Mouse (Mus musculus) forebrain, embryonic 16.5 days (tissue): ENCODE measurements around the gene Prr18. TPM values are rescaled to one million over a fixed set of nuclear protein-coding genes. Genes with fewer than 3 reads are reported as not detected.

Experiments
- ATAC-seq: fragments of 200-750 bp; cut with Nextera tagmentation; 2 replicates; pipeline ENCODE4 v1.8.0; 2017; ENCODE audit warnings: mild to moderate bottlenecking, moderate library complexity
- H3K27ac ChIP-seq: fragments of 300-500 bp; sonication (generic); 2 replicates; pipeline ENCODE4 v1.5.1; 2014; ENCODE audit warnings: low read length, control low read depth
- H3K27me3 ChIP-seq: fragments of 300-500 bp; sonication (generic); replicated peaks from 2 replicates; pipeline ENCODE4 v1.6.1; 2014; ENCODE audit warnings: low read length; ENCODE audit not compliant: control insufficient read depth, insufficient read depth
- H3K36me3 ChIP-seq: fragments of 300-500 bp; sonication (generic); 2 replicates; pipeline ENCODE4 v1.6.1; 2014; ENCODE audit not compliant: control insufficient read depth, insufficient read depth
- H3K4me1 ChIP-seq: fragments of 300-500 bp; sonication (generic); replicated peaks from 2 replicates; pipeline ENCODE4 v1.6.1; 2014; ENCODE audit warnings: low read length; ENCODE audit not compliant: control insufficient read depth, insufficient read depth
- H3K4me2 ChIP-seq: fragments of 300-500 bp; sonication (generic); 2 replicates; pipeline ENCODE4 v1.6.1; 2014; ENCODE audit warnings: mild to moderate bottlenecking, low read length, control low read depth
- H3K4me3 ChIP-seq: fragments of 300-500 bp; sonication (generic); replicated peaks from 2 replicates; pipeline ENCODE4 v1.5.1; 2014; ENCODE audit warnings: mild to moderate bottlenecking, low read length, control low read depth
- H3K9ac ChIP-seq: fragments of 300-500 bp; sonication (generic); replicated peaks from 2 replicates; pipeline ENCODE4 v1.6.1; 2014; ENCODE audit warnings: low read depth, low read length, control low read depth
- H3K9me3 ChIP-seq: fragments of 300-500 bp; sonication (generic); 2 replicates; pipeline ENCODE4 v1.6.1; 2016; ENCODE audit warnings: low read length; ENCODE audit not compliant: control insufficient read depth
- WGBS: fragments of 180-500 bp; shearing (Covaris S2); extraction: QIAGEN DNeasy Blood & Tissue Kit; methylation state at CpG from one replicate; pipeline ENCODE4 v1.1.7; 2014; 5-methylcytosine and 5-hydroxymethylcytosine counted together
- polyA plus RNA-seq: library from polyadenylated mRNA; unstranded; fragments of >200 nt; fragmentation: Nextera tagmentation; extraction: Ambion mirVana; gene quantifications from 2 replicates; pipeline ENCODE4 v1.2.1, GENCODE M21; 2015

Prr18 gene
- polyA plus RNA-seq, 1 experiment from 2014 or later, result 12.2 TPM

DNA sequence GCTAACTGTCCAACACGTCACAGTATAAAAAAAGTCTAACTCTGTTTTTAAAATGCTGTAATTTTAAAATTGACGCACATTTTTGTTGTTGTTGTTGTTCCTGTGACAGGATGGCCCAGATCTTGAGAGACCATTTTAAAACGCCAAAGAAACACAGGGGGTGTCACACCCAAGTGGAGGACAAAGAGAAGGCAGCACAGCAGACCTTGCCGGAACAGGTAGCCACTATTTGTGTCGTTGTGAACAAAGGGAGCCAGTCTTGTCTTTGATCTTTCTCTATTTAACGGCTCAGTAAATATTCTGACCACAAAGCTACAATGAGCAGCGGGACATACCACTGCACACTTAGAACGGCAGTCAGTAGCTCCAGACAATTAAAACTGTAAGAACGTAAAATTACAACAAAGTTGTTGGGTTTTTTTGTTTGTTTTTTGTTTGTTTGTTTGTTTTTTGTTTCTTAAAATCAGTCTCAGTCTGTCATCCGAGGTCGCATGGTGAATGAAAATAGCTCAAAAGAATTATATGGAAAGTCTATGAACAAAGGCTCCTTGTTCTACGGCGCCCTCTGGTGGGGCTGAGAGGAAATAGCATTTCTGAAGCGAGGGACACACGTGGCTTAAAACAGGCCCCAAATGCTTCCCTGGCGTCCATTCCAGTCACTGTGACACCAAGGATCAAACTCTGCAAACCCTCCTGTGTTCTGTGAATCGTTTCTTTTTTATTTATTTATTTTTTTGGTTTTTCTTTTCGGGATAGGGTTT lies 35.2 kb downstream of the Prr18 start:
- peak overlapping the region; percentile 97 for H3K27ac ChIP-seq
- no peaks in the 10 kb centered on the region for H3K9me3 ChIP-seq
- H3K4me2 ChIP-seq, result peak overlapping the region; percentile 56
- WGBS, result under 1% methylated on average over 18 of the region's 18 CpGs
- no peaks in the 10 kb centered on the region for H3K36me3 ChIP-seq
- H3K4me3 ChIP-seq, result peak overlapping the region; percentile 41
- no peaks in the 10 kb centered on the region for H3K27me3 ChIP-seq
- peaks cover 51% of the 10 kb centered on the region for H3K4me1 ChIP-seq
- ATAC-seq, result peak; percentile 9
- H3K9ac ChIP-seq, result peak overlapping the region; percentile 62

DNA sequence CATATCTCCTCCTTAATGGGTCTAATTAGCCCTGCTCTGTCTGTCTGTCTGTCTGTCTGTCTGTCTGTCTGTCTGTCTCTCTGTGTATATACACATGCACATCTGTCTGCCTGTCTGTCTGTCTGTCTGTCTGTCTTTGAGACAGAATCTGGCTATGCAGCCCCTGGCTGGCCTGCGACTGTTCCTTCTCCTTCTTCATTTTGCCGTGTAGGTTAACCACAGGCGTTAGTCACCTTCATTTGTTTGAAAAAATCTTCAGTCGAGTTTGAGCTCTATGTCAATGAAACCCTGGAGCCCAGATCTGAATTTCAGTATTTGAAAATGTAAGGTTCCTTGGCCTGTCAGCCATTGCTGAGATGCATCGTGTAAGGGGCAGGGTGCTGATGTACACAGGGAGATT lies 40.0 kb downstream of the Prr18 start:
- Histone ChIP-seq H3K36me3 (no peaks in the 10 kb centered on the region), H3K27me3 (no peaks in the 10 kb centered on the region), H3K4me2 (no peak overlapping the region), H3K27ac (no peak overlapping the region), H3K4me1 (peaks cover 16% of the 10 kb centered on the region), H3K9ac (no peak overlapping the region), H3K4me3 (no peak overlapping the region), H3K9me3 (no peaks in the 10 kb centered on the region; the same call in 1 of the 2 replicates)
- WGBS, result 61% methylated on average over 5 of the region's 5 CpGs
- no peak for ATAC-seq

DNA sequence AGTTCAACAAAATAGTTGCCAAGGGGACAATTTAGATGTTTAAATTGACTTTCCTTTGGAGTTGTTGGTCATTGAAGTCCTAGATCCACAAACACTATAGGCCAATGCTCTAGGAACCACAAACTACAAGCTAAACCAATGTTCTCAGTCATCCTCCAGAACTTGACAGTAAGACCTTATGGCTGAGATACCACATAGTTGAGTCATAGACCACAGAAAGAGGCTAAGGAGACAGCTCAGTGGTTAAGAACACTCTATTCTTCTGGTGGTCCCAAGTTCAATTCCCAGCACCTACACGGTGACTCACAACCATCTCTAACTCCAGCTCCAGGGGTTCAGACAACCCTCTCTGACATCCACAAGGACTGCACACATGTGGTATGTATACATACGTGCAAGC lies 48.2 kb downstream of the Prr18 start:
- Histone ChIP-seq H3K27ac (no peak overlapping the region), H3K9ac (no peak overlapping the region), H3K4me2 (no peak overlapping the region), H3K36me3 (no peaks in the 10 kb centered on the region), H3K4me3 (no peak overlapping the region), H3K27me3 (peaks cover 11% of the 10 kb centered on the region), H3K4me1 (peaks cover 14% of the 10 kb centered on the region), H3K9me3 (no peaks in the 10 kb centered on the region; the same call in 1 of the 2 replicates)
- no peak for ATAC-seq
- 92% methylated on average over 2 of the region's 2 CpGs for WGBS

- peaks cover 11% of the 10 kb centered on the region for H3K27me3 ChIP-seq
- H3K4me1 ChIP-seq, result peaks cover 14% of the 10 kb centered on the region
- H3K4me3 ChIP-seq, result peak overlapping the region; percentile 39
- H3K27ac ChIP-seq, result no peak overlapping the region
- peak overlapping the region; percentile 38; the same call in 1 of the 2 replicates for H3K9ac ChIP-seq
- peak; percentile 45; the same call in 1 of the 2 replicates for ATAC-seq
- H3K4me2 ChIP-seq, result peak overlapping the region; percentile 55
- H3K36me3 ChIP-seq, result no peaks in the 10 kb centered on the region
- no peaks in the 10 kb centered on the region for H3K9me3 ChIP-seq
- WGBS, result 2% methylated on average over 13 of the region's 13 CpGs
These were observed 51.2 kb downstream of the Prr18 start for GRCm38 (mm10) chr17:8388463-8388862.

DNA sequence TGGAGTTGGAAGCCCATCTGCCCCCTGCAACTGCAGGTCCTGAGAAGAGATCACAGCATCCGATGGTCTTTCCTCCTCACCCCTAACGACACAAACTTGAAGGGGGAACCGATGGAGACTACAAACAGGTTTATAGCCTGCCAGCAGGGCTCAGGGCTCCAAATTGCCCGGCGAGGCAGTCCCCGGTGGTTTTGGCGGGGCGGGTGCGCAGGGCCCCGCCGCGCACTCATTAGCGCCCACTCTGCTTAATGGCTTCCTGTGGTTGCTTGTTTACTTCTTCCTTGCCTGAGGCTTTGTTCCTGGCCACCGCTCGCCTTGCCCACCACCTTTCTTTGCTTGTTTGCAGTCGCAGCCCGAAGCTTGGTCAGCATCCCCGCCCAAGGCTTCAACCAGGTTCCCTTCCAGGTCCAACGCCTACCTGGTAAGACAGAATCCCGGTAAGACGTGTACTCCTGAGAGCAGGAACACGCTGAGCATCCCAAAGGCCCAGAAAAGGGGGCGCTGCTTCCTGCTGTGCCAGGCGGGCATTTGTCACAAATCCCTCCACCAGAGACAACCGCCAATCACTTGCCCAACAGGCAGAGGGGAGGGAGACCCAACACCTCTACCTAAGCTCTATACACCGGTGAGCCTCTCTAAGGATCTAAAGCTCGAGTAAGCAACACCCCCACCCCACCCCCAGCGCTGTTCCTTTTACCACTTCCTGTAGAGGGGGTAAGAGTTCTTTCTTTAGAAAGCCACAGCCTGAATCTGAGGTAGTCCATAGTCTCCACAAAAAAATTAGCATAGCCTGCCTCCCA lies 51.9 kb downstream of the Prr18 start:
- peak overlapping the region; percentile 38 for H3K9ac ChIP-seq
- ATAC-seq, result peak; percentile 62
- WGBS, result under 1% methylated on average over 28 of the region's 28 CpGs
- peaks cover 14% of the 10 kb centered on the region for H3K4me1 ChIP-seq
- peak overlapping the region; percentile 39 for H3K4me3 ChIP-seq
- H3K9me3 ChIP-seq, result no peaks in the 10 kb centered on the region
- no peaks in the 10 kb centered on the region for H3K36me3 ChIP-seq
- H3K4me2 ChIP-seq, result peak overlapping the region; percentile 55
- H3K27ac ChIP-seq, result no peak overlapping the region
- peaks cover 11% of the 10 kb centered on the region for H3K27me3 ChIP-seq

DNA sequence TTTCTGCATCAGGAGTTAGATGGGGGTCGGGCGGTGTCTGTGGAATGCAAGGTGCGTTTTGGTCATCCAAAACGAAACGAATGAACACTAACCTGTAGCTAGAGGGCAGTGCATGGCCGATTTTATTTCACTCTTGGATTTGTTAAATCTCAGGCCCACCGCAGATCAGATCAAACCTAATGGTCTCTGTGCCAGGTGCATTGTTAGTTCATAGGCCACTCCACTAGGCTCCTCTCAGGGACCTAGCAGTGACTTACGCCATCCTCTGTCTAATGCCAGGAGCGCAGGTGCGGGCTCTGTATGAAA lies 52.5 kb downstream of the Prr18 start:
- H3K9ac ChIP-seq, result 0 out of 2 replicates have a peak overlapping the region, but pooled peaks have one; percentile 4
- H3K27me3 ChIP-seq, result peaks cover 11% of the 10 kb centered on the region
- no peak for ATAC-seq
- H3K4me3 ChIP-seq, result peak overlapping the region; percentile 39
- H3K9me3 ChIP-seq, result no peaks in the 10 kb centered on the region
- no peaks in the 10 kb centered on the region for H3K36me3 ChIP-seq
- H3K27ac ChIP-seq, result no peak overlapping the region
- 6% methylated on average over 10 of the region's 10 CpGs for WGBS
- H3K4me2 ChIP-seq, result peak overlapping the region; percentile 55
- H3K4me1 ChIP-seq, result peaks cover 14% of the 10 kb centered on the region

DNA sequence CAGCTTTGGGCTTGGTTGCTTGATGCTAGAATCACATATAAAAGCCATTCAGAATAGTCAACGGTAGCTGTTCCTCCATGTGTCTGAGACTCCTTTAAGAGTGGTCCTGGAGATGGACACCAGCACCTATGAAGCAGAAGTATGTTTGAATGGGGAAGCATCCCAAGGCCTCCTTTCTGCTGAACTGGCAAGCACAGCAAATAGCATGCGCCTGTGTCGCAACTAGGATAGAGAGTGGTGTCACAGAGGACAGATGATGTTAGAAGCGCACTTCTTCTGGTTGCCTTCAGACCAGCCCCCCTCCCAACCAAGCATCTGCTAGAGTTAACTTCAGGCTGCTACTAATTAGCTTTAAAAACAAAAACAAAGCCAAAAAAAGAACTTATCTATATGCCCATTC lies 53.2 kb downstream of the Prr18 start:
- no peak overlapping the region for H3K4me3 ChIP-seq
- no peak overlapping the region for H3K9ac ChIP-seq
- no peaks in the 10 kb centered on the region for H3K36me3 ChIP-seq
- no peak for ATAC-seq
- peaks cover 14% of the 10 kb centered on the region for H3K4me1 ChIP-seq
- WGBS, result 56% methylated on average over 4 of the region's 4 CpGs
- H3K27me3 ChIP-seq, result peaks cover 11% of the 10 kb centered on the region
- no peak overlapping the region for H3K27ac ChIP-seq
- no peak overlapping the region for H3K4me2 ChIP-seq
- no peaks in the 10 kb centered on the region for H3K9me3 ChIP-seq

Other genes starting within 250 kb of the Prr18 start
- not detected in 2 replicates for gene Gm49673, start 189.7 kb upstream of the Prr18 start, polyA plus RNA-seq
- gene Rnaset2a, start 189.4 kb upstream of the Prr18 start, polyA plus RNA-seq, result 7.3 and 9.7 TPM in 2 replicates
- gene Fgfr1op, start 172.0 kb upstream of the Prr18 start, polyA plus RNA-seq, result 27.1 and 31.0 TPM in 2 replicates
- gene Ccr6, start 101.4 kb upstream of the Prr18 start, polyA plus RNA-seq, result not detected in 2 replicates
- 343 and 355 TPM in 2 replicates for gene Mpc1, start 54.6 kb upstream of the Prr18 start, polyA plus RNA-seq
- 141 and 165 TPM in 2 replicates for gene Sft2d1, start 26.4 kb upstream of the Prr18 start, polyA plus RNA-seq
- 0.22 and 0.37 TPM in 2 replicates for gene T2, start 18.5 kb downstream of the Prr18 start, polyA plus RNA-seq
- gene T, start 97.0 kb downstream of the Prr18 start, polyA plus RNA-seq, result 0.61 and 0.70 TPM in 2 replicates
- 23.9 and 24.5 TPM in 2 replicates for gene Pde10a, start 187.9 kb downstream of the Prr18 start, polyA plus RNA-seq
- gene Gm17087, start 229.5 kb downstream of the Prr18 start, polyA plus RNA-seq, result not detected in 2 replicates